Mouse (Mus musculus): ENCODE results near the gene Tshz2. TPM values are rescaled to one million over a fixed set of nuclear protein-coding genes. Genes with fewer than 3 reads are reported as not detected.

Gene Tshz2
- total RNA-seq, 2 experiments from 2014 or later = 38.7 to 40.3 TPM

DNA sequence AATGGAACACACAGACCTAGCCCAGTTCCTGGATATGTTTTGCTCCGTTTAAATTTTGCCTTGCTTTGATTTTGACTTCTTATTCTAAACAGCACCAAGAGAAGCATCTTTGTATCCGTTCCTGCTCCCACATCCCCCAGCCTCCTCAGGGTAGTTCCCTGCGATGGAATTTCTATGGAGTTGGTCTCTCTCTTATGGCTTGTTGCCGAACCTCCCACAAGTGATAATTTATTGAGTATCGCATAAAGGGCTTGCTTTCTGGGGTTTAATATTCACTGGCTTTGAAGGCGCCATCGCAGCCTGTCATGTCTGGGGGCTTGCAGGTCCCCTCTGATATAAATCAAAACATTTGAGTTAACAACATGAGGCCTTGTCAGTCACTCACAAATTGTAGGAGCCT is 52.9 kb downstream of the Tshz2 start:
- no peak for DNase-seq (ENCODE audit: extremely low spot score in 1 of 2, low spot score in 2 of 2)
- intact Hi-C loops (cut with DNase I) = no loop called here

DNA sequence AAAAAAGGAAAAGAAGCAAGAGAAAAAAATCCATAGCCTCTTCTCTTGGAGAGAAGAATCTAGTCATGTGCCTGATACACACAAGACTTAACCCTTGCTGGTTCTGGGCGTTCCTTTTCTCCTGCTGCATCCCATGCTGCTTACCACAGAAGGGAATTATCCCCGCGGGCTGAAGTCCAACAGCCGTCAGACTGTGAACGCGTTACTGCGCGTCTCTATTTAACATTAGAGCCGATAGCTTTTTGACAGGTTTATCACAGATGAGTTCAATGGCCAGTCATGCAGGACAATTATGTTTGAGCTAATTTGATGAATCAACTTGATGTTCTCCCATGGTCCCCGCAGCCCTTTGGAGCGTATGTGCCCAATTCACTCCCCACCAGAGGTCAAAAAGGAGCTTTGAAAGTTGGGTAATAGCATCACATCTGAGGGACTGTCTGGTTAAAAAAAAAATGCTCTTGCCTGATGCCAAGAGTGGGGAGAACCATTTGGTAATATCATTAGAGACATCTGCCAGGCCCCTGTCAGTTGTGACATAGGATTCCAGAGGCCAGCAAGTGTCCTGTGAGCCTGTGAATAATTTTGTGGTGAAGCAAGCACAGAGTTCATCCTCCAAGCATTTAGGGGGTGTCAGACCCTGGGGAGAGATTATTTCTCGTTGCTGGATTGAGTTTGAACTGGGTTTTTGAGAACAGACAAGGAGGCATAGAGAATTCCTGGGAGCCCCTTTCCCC is 54.1 kb downstream of the Tshz2 start:
- intact Hi-C loops (cut with DNase I) = no loop called here
- no peak for DNase-seq (ENCODE audit: extremely low spot score in 1 of 2, low spot score in 2 of 2)

DNA sequence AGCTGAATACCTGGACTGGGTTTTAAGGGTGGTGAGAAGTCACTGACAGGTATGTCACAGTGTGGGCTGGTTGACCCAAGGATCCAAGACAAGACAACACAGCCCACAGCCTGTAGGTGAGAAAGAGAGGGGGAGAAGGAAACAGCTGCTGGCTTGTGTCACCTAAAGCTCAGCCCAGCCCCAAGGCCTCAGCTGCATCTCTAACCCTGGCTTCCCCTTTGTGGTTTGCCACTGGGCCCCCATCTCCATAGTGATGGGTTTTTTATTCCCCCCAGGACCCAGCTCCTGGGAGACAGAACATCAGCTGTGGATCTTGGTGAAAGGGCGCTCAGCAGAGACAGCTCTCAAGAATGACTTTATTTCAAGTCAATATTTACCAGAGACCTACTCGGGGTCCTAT is 57.2 kb downstream of the Tshz2 start:
- DNase-seq (ENCODE audit: extremely low spot score in 1 of 2, low spot score in 2 of 2) = no peak
- intact Hi-C loops (cut with DNase I) = no loop called here

DNA sequence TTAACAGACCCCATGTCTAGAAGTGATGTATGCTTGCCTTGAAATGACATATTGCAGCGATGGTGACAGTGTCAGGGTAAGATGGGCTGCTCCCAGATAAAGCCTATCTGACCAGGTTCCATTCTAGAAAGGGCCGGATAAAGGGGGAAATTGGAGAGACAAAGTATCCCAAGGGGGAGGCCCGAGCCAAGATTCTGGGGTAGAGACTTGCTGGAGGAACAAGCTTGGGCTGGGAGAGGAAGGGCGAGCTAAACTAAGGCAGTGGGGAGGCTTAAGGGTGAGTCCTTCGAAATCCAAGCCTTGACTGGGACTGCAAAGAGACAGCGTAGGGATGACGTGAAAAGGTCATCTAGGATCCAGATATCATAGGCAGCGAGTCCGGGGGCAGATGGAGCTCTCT is 61.7 kb downstream of the Tshz2 start:
- intact Hi-C loops (cut with DNase I) = no loop called here
- no peak for DNase-seq (ENCODE audit: extremely low spot score in 1 of 2, low spot score in 2 of 2)

DNA sequence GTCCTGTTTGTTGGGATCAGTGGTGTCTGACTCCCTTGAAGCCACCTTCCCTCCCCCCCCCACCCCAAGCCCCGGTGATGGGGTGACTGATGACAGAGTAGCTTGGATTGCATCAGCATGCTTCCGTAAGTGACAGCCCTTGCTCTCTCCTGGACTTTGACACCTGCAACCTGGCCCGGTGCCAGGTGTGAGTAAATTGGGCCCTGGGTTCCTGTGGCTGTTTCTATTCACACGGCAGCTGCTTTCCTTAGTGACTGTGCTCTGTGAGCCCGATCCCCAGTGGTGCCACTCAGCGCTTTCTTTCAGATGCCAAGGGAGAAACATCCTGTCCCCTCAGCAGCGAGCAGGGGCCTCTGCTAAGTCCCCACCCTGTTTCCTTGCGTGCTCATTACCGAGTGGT is 62.2 kb downstream of the Tshz2 start:
- intact Hi-C loops (cut with DNase I) = no loop called here
- DNase-seq (ENCODE audit: extremely low spot score in 1 of 2, low spot score in 2 of 2) = no peak

DNA sequence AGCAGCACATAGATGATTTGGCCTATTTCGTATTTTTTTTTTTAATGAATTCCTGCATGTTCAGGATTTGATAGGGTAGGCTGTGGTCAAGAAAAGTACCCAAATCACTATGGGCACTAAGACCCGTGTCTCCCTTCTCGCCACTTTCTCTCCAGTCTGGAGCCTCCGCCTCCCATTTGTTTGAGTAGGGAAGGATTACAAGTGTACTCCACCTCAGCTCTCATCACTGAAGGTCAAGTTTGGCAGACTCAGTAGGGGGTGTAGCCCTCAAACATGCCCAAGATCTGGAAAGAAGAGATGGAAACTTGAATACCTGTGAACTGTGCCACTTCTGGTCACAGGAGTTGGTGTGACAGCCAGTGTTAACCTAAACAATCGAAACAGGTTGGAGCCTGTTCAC is 66.3 kb downstream of the Tshz2 start:
- intact Hi-C loops (cut with DNase I) = no loop called here
- no peak for DNase-seq (ENCODE audit: extremely low spot score in 1 of 2, low spot score in 2 of 2)

DNA sequence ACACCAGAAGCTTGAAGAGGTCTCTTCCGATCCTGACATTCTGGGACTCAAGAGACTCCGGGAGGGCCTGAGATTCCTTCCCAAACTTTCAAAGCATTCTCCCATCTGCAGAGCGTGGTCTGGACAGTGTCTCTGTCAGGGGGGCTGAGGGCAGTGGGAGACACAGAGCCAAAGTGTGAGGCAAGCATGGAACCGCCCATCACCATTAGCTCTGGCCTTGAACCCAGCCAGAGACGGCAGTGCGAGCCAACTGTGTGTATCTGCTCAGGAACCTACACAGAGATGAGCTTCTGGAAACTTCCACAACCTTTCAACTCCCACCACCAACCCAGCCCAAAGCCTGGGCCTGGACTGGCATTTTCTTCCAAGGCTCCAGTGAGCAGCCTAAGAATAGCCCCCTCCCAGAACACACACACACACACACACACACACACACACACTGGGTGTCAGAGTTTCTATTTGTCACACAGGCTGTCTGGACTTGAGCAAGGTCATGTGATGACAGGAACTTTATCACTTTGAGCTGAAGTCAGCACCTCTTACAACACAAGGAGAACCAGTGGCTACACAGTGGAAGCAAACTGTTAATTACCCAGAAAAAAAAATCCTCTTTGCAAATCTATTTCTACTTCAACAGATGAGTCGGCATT is 67.2 kb downstream of the Tshz2 start:
- no peak for DNase-seq (ENCODE audit: extremely low spot score in 1 of 2, low spot score in 2 of 2)
- intact Hi-C loops (cut with DNase I) = no loop called here

DNA sequence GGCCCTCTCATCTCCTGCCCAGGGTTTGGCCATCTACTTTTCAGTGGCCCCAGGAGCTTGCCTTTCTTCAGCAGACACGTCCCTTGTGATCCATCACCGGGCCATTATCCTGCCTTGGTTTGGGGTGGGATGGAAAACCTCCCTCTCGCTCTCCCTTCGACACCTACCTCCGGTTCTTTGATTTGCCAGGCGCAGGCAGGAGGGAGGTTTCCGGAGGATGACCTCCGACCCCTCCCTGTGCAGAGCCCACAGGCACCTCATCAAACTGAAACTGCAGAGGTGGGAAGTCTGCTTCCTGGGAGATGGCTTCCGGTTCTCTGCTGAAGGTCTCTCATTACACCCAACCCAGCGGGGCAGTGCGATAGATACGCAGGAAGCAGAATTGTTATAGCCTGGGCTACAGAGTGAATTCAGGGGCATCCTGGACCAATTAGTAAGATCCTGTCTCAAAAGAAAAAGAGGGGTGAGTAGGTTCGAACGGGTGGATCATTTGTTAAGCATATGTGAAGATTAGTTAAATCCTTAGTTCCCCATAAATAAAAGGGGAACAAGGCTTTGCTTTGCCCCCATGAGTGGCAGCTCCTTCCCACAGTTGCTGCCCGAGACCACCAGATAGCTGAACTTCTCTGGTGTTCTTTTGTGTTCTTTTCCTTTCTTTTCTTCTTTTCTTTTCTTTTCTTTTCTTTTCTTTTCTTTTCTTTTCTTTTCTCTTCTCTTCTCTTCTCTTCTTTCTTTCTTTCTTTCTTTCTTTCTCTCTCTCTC is 70.1 kb downstream of the Tshz2 start:
- intact Hi-C loops (cut with DNase I) = no loop called here
- no peak for DNase-seq (ENCODE audit: extremely low spot score in 1 of 2, low spot score in 2 of 2)

DNA sequence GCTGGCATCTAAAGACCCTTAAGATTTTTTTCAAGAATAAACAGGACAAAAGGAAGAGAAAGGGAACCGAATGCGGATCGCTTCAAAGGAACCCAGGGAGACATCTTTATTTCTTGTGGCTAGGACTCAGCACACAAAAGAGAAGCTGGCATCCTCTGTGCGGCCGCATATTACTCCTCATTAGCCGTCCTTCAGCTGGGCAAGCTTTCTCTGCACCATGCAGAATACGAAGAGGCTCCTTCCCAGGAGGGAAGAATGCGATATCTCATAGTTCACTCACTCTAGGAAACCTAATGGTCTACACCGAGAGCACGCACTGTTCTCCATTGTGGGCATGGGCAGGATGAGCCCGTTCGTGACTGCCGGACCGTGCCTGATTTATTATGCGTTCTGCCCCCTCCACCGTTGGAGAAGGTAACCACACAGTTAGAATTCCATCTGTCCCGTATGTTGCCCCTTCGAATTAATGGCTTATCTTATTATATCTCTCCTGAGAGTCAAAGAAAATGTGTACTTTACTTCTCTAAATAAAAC is 89.0 kb downstream of the Tshz2 start:
- DNase-seq (ENCODE audit: extremely low spot score in 1 of 2, low spot score in 2 of 2) = no peak
- intact Hi-C loops (cut with DNase I) = loop anchor here (5.0 kb wide), 1 partner anchor 85 kb away; no protein-coding TSS in a partner anchor

DNA sequence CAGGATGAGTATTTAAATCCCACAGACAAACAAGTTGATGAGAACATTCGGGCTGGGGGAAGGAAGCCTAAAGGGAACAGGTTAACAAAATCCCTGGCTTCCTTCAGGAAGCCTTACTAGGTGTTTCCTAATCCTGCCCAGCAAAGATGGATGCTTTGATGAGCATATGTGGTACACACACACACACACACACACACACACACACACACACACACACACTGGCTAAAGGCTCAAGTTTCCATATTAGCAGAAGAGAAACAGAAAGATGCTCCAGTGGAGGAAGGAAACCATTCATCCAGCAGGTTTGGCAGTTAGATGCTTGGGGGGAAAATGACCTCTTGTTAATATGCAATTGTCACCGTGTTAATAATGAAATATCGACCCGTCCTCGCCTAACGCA is 89.5 kb downstream of the Tshz2 start:
- DNase-seq (ENCODE audit: extremely low spot score in 1 of 2, low spot score in 2 of 2) = no peak
- intact Hi-C loops (cut with DNase I) = loop anchor here (5.0 kb wide), 1 partner anchor 85 kb away; no protein-coding TSS in a partner anchor

DNA sequence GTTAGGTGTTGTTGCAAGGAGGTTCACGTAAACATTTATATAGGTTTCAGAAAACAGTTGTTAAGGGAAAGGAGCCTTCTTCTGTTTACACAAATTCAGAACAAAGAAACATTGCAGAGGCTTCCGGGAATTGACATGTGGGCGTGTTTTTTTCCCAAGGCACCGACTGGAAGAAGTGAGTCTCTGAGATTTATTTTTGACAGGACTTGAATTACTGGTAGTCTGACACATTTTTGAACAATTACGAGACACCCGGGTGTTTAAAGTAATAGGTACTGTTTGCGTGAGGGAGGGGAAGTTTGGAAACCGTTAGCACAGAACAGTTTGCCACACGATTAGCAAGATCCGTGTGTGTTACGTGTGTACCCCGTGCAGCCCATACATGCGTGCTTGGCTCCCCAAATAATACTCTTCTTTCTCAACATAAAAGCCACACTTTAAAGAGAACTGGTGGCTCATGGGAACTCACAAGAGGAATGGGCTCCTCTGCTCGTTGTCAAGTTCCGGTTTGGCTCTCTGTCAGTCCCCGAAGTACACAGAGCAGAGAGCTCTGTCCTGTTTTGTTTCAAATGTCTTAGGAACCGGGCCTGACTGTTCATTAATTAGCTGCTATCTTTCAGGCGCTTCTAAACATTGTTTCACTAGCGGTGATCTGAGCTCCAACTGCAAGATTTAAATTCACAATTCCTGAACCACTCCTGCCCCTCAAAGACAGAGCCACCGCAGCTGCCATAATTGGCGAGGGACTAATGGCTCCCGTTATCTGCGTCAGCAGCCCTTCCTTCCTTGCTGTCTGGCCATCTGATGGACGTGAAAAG is 91.0 kb downstream of the Tshz2 start:
- intact Hi-C loops (cut with DNase I) = loop anchor here (5.0 kb wide), 1 partner anchor 87 kb away; no protein-coding TSS in a partner anchor
- no peak for DNase-seq (ENCODE audit: extremely low spot score in 1 of 2, low spot score in 2 of 2)

DNA sequence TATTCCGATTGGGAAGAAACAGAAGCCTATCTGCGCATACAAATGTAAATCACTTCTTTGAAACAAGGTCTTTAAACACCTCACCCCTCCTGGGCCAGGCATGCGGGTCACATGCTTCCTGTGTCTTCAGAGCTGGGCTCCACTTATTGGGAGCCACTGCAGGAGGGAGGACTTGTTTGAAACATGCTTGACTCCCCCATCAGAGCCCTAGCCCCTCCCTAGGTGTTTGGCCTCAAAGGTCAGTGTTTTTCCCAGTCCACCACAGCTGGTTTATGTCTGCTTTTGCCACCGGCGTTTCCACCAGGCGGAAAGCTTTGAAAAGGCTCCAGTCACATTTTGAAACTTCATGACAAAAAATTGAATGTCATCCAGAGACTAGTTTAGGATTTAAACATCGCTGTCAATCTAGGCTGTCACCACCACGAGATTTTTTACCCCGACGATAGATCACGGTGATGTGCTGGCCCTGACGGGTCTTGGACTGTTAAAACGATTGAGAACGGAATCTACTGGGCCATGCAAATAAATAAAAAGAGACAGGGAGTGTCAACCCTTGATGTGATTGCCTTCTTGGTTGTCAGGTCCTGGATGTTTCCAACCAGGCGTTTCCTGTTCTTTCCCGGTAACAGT is 96.0 kb downstream of the Tshz2 start:
- intact Hi-C loops (cut with DNase I) = no loop called here
- DNase-seq (ENCODE audit: extremely low spot score in 1 of 2, low spot score in 2 of 2) = peak in 1 of 2 experiments; percentile 22

DNA sequence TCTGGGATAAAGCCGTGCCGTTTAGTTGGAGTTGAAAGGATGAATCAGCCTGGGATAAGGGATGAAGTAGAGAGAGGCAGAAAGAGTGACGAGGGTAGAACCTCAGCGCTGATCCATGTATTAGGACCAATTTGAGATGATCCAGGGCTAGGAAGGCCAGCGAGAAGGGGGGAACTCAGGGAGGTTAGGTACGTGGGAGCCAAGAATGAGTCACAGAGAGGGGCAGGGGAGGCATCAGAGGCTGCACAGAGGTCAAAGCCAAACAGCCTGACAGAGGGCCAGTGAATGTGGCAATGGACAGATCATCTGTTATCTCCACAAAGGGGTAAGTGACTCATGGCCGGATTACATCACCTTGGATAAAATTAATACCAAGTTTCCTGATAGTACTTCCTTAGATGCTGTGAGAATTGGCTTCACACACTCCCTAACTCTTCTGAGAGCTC is 97.8 kb downstream of the Tshz2 start:
- DNase-seq (ENCODE audit: extremely low spot score in 1 of 2, low spot score in 2 of 2) = no peak
- intact Hi-C loops (cut with DNase I) = no loop called here

DNA sequence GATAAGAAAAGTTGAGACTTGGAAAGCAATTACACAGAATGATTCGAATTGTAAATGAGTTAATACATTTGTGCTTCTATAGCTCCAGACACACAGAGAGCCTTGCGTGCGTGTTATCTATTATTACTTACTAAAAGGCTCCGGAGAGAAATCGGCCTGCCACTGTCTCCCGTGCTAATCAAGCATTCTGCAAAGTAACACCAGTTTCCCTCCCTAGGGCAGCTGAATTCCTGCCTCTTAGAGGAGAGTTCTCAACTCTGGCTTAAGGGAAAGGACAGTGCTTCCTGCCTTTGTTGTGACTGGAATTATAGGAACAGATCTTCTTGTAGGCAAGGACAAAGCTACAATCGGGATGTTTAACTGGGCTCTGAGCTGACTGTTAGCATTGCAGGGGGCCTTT is 101.2 kb downstream of the Tshz2 start:
- intact Hi-C loops (cut with DNase I) = no loop called here
- DNase-seq (ENCODE audit: extremely low spot score in 1 of 2, low spot score in 2 of 2) = no peak

DNA sequence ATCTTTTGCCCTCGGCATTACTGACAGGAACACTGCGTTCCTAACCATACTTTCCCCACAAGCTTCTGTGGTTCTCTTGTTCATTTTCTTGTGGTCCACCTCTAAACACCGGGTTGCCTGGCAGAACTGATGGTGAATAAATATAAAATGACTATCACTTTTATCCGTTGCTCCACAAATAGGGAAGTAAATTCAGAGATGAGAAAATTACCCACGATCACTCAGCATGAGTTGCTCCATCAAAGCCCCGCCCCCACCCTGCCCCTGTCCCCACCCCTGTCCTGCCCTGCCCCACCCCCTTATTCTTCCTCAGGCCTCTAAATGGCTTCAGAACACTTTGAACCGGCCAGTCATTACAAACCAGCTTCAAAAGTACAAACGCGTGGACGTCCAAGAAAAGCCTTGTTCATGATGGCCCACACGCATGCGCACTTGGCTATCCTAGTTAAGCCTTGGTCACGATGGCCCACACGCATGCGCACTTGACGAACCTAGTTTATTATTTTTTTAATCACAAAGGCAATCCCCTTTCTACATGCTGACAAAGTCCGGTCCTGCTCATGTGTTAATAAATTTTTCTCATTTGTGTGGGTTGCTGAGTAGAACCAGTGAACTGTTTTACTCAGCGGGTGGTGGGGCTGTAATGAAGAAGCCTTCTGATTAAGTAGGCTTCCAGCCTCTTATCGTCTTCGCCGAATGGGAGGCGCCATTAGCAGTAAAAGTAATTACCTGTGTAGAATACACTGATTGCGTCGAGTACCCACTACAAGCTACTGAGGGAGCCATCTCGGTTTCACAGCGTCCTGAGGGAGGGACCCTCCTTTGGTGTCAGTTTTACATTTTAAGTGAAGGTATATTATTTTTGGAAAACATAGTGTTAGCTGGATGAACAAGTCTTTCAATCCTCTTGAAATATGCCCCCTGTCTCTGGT is 102.9 kb downstream of the Tshz2 start:
- intact Hi-C loops (cut with DNase I) = no loop called here
- peak in 1 of 2 experiments; percentile 29 for DNase-seq (ENCODE audit: extremely low spot score in 1 of 2, low spot score in 2 of 2)

DNA sequence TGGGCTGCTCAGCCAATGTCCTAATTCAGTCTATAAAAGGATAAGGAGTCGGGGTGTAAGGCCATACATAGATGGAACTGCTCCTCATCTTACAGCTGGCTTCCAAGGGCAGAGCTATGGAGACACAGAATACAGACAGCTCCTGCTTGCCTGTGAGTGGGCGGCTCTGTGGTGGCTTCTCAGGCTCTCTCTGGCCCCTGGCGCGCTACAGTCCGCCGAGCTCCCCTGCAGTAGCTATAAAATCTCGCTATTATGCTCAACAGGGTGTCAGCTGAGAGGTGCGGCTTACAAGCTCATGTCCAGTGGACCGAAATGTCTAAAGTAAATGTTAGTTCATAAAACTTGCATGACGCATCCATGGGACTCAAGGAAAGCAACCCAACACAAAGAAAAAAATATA is 108.2 kb downstream of the Tshz2 start:
- no peak for DNase-seq (ENCODE audit: extremely low spot score in 1 of 2, low spot score in 2 of 2)

DNA sequence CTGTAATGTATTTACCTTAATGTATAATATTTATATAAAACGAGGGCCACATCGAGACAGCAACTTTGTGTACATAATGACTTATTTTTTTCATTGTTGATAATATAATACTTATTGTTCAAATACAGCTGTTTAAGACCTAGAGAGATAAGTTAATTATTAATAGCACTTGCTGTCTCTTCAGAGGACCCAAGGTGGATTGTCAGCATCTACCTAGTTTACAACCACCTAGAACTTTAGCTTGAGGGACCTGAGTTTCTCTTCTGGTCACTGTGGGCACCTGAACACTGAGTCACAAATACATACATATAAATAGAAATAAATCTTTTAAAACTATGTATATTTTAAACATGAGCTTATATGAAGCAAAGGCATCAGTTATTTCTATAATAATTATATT is 110.0 kb downstream of the Tshz2 start:
- no peak for DNase-seq (ENCODE audit: extremely low spot score in 1 of 2, low spot score in 2 of 2)
- intact Hi-C loops (cut with DNase I) = no loop called here

More for the DNA sequence above, 108.2 kb downstream of the Tshz2 start:
- intact Hi-C loops (cut with DNase I) = no loop called here
